Mouse (Mus musculus) testis, adult 2 months (tissue): ENCODE measurements around the gene Ndufa12. TPM values are rescaled to one million over a fixed set of nuclear protein-coding genes. Genes with fewer than 3 reads are reported as not detected.

ENCODE experiments used
- H3K27ac ChIP-seq: fragments of 200-500 bp; 2 replicates; pipeline ENCODE4 v1.5.1; 2012; ENCODE audit warnings: low read depth, low read length; ENCODE audit not compliant: control insufficient read depth, insufficient read depth
- H3K27me3 ChIP-seq: fragments of 200-500 bp; 2 replicates; pipeline ENCODE4 v1.6.1; 2012; ENCODE audit warnings: mild to moderate bottlenecking, low read length, moderate library complexity; ENCODE audit not compliant: control insufficient read depth, insufficient read depth
- H3K36me3 ChIP-seq: fragments of 200-500 bp; 2 replicates; pipeline ENCODE4 v1.6.1; 2012; ENCODE audit warnings: mild to moderate bottlenecking, low read length; ENCODE audit not compliant: control insufficient read depth, insufficient read depth
- H3K4me1 ChIP-seq: fragments of 200-500 bp; 2 replicates; pipeline ENCODE4 v1.6.1; 2012; ENCODE audit warnings: low read length; ENCODE audit not compliant: control insufficient read depth, insufficient read depth
- H3K4me3 ChIP-seq: fragments of 200-500 bp; 2 replicates; pipeline ENCODE4 v1.5.1; 2012; ENCODE audit warnings: low read depth, mild to moderate bottlenecking, low read length, moderate library complexity, mixed read lengths; ENCODE audit not compliant: control insufficient read depth
- CTCF ChIP-seq: fragments of 200-500 bp; IDR thresholded peaks from 2 replicates; pipeline ENCODE4 v1.5.1; 2012; ENCODE audit warnings: low read depth, mild to moderate bottlenecking, inconsistent platforms, low read length, moderate library complexity; ENCODE audit not compliant: control insufficient read depth, insufficient read depth, insufficient replicate concordance
- POLR2A ChIP-seq: fragments of 200-500 bp; IDR thresholded peaks from 2 replicates; pipeline ENCODE4 v1.6.1; 2012; ENCODE audit warnings: low read depth, mild to moderate bottlenecking, inconsistent platforms, low read length, moderate library complexity; ENCODE audit not compliant: control insufficient read depth
- polyA plus RNA-seq: library from polyadenylated mRNA; depleted of rRNA; stranded (reverse); fragments of >200 nt; gene quantifications from 2 replicates; pipeline ENCODE4 v1.2.3, GENCODE M21; 2012; rRNA removed

The Ndufa12 gene
- polyA plus RNA-seq, 1 experiment, result 218 TPM

DNA sequence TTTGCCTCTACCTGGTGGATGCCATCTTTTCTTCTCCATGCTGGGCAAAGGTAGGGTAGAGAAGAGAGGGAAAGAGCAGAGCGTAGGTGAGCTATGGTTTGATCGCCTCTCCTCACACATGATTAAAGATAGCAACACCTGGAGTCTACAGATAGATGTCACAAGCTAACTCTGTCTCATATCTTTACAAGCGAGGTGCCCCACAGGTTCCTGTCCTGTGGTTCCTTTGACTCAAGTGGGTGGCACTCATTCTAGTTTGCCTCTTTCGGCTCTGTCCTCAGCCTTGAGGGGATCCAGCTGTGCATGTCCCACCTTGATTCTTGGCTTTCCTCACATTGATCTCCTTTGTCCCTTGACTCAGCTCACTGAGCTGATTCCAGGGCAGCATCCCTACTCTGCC lies 58.0 kb downstream of the Ndufa12 start:
- no peak overlapping the region for H3K4me3 ChIP-seq
- H3K27me3 ChIP-seq, result no peaks in the 10 kb centered on the region
- H3K36me3 ChIP-seq, result no peaks in the 10 kb centered on the region
- peaks cover 3% of the 10 kb centered on the region for H3K4me1 ChIP-seq
- no peak overlapping the region for H3K27ac ChIP-seq
- TF ChIP-seq CTCF (no peak), POLR2A (no peak)

- no peaks in the 10 kb centered on the region for H3K36me3 ChIP-seq
- H3K4me1 ChIP-seq, result no peaks in the 10 kb centered on the region; the same call in 1 of the 2 replicates
- no peak overlapping the region for H3K4me3 ChIP-seq
These were observed 62.0 kb downstream of the Ndufa12 start for GRCm38 (mm10) chr10:94260544-94260943.

GRCm38 (mm10) chr10:94262646-94263045 lies 64.1 kb downstream of the Ndufa12 start:
- H3K4me1 ChIP-seq, result no peaks in the 10 kb centered on the region; the same call in 1 of the 2 replicates
- H3K36me3 ChIP-seq, result no peaks in the 10 kb centered on the region
- TF ChIP-seq POLR2A (no peak), CTCF (no peak)
- H3K4me3 ChIP-seq, result no peak overlapping the region; the same call in 1 of the 2 replicates
- no peaks in the 10 kb centered on the region for H3K27me3 ChIP-seq
- H3K27ac ChIP-seq, result no peak overlapping the region

More at GRCm38 (mm10) chr10:94260544-94260943, 62.0 kb downstream of the Ndufa12 start:
- no peak overlapping the region for H3K27ac ChIP-seq
- TF ChIP-seq POLR2A (no peak), CTCF (no peak)
- H3K27me3 ChIP-seq, result no peaks in the 10 kb centered on the region

GRCm38 (mm10) chr10:94263211-94263610 lies 64.7 kb downstream of the Ndufa12 start:
- Histone ChIP-seq H3K4me3 (no peak overlapping the region), H3K36me3 (no peaks in the 10 kb centered on the region), H3K27ac (no peak overlapping the region), H3K27me3 (no peaks in the 10 kb centered on the region), H3K4me1 (no peaks in the 10 kb centered on the region; the same call in 1 of the 2 replicates)
- no peak for TF ChIP-seq CTCF
- TF ChIP-seq POLR2A, result no peak

- TF ChIP-seq CTCF, result no peak
- TF ChIP-seq POLR2A, result no peak
- Histone ChIP-seq H3K4me3 (no peak overlapping the region), H3K27ac (no peak overlapping the region)
These were observed 67.4 kb downstream of the Ndufa12 start for GRCm38 (mm10) chr10:94265656-94266542.

More at GRCm38 (mm10) chr10:94265656-94266542, 67.4 kb downstream of the Ndufa12 start:
- Histone ChIP-seq H3K4me1 (no peaks in the 10 kb centered on the region; the same call in 1 of the 2 replicates), H3K27me3 (no peaks in the 10 kb centered on the region), H3K36me3 (no peaks in the 10 kb centered on the region)

Other genes starting within 250 kb of the Ndufa12 start
- gene Vezt, start 162.9 kb upstream of the Ndufa12 start, polyA plus RNA-seq, result 25.3 and 33.7 TPM in 2 replicates
- gene Fgd6, start 162.7 kb upstream of the Ndufa12 start, polyA plus RNA-seq, result 10.7 and 12.1 TPM in 2 replicates
- gene Nr2c1, start 50.7 kb upstream of the Ndufa12 start, polyA plus RNA-seq, result 10.1 and 11.3 TPM in 2 replicates
- gene Gm4792, start 100.0 kb downstream of the Ndufa12 start, polyA plus RNA-seq, result not detected in 2 replicates
- gene Tmcc3, start 113.2 kb downstream of the Ndufa12 start, polyA plus RNA-seq, result 5.7 and 6.4 TPM in 2 replicates